Mouse (Mus musculus): ENCODE measurements around the gene Sinhcaf.
"Not testable (repeated sequence)": the region's sequence is repeated elsewhere in the genome, so short reads cannot be mapped to it uniquely, and the experiment has no call there.

Gene Sinhcaf

GRCm38 (mm10) chr6:148945509-148946408, 508 bp downstream of the Sinhcaf start:
- peak; percentile 72 for DNase-seq (ENCODE audit: low spot score)

GRCm38 (mm10) chr6:148944767-148945508, 1.3 kb downstream of the Sinhcaf start:
- DNase-seq (ENCODE audit: low spot score), result peak; percentile 83

GRCm38 (mm10) chr6:148944344-148944766, 1.9 kb downstream of the Sinhcaf start:
- no peak for DNase-seq (ENCODE audit: low spot score)

- DNase-seq (ENCODE audit: low spot score), result no peak
Measured at GRCm38 (mm10) chr6:148943695-148944094, 2.6 kb downstream of the Sinhcaf start.

- DNase-seq (ENCODE audit: low spot score), result no peak
Measured at GRCm38 (mm10) chr6:148942406-148942805, 3.9 kb downstream of the Sinhcaf start.

- no peak for DNase-seq (ENCODE audit: low spot score)
Measured at GRCm38 (mm10) chr6:148941880-148942279, 4.4 kb downstream of the Sinhcaf start.

- not testable (repeated sequence) for DNase-seq (ENCODE audit: low spot score)
Measured at GRCm38 (mm10) chr6:148940383-148940782, 5.9 kb downstream of the Sinhcaf start.

GRCm38 (mm10) chr6:148937693-148938092, 8.6 kb downstream of the Sinhcaf start:
- no peak for DNase-seq (ENCODE audit: low spot score)

GRCm38 (mm10) chr6:148934961-148935590, 11.2 kb downstream of the Sinhcaf start:
- peak; percentile 71 for DNase-seq (ENCODE audit: low spot score)

- no peak for DNase-seq (ENCODE audit: low spot score)
Measured at GRCm38 (mm10) chr6:148931281-148931680, 15.0 kb downstream of the Sinhcaf start.

- DNase-seq (ENCODE audit: low spot score), result no peak
Measured at GRCm38 (mm10) chr6:148918841-148919398, 27.3 kb downstream of the Sinhcaf start.

GRCm38 (mm10) chr6:148917672-148918071, 28.6 kb downstream of the Sinhcaf start:
- no peak for DNase-seq (ENCODE audit: low spot score)

GRCm38 (mm10) chr6:148916817-148917216, 29.4 kb downstream of the Sinhcaf start:
- no peak for DNase-seq (ENCODE audit: low spot score)

- DNase-seq (ENCODE audit: low spot score), result peak; percentile 49
Measured at GRCm38 (mm10) chr6:148913938-148914337, 32.3 kb downstream of the Sinhcaf start.

GRCm38 (mm10) chr6:148911906-148912305, 34.4 kb downstream of the Sinhcaf start:
- DNase-seq (ENCODE audit: low spot score), result not testable (repeated sequence)

GRCm38 (mm10) chr6:148906958-148907357, 39.3 kb downstream of the Sinhcaf start:
- DNase-seq (ENCODE audit: low spot score), result no peak

- no peak for DNase-seq (ENCODE audit: low spot score)
Measured at GRCm38 (mm10) chr6:148902728-148903127, 43.5 kb downstream of the Sinhcaf start.

- no peak for DNase-seq (ENCODE audit: low spot score)
Measured at GRCm38 (mm10) chr6:148896507-148896851, 49.8 kb downstream of the Sinhcaf start.

- DNase-seq (ENCODE audit: low spot score), result peak; percentile 98
Measured at GRCm38 (mm10) chr6:148895773-148896506, 50.3 kb downstream of the Sinhcaf start, which contains the start of gene Caprin2. Gene Caprin2, minus strand, starts transcription at chr6:148896237.

GRCm38 (mm10) chr6:148894888-148895772, 51.1 kb downstream of the Sinhcaf start:
- DNase-seq (ENCODE audit: low spot score), result no peak

Data from yolk sac, embryonic 10.5 days (tissue).